Mouse (Mus musculus) midbrain, postnatal 0 days (tissue): Measurements from ENCODE around the gene Tgfb2. TPM values are rescaled to one million over a fixed set of nuclear protein-coding genes. Genes with fewer than 3 reads are reported as not detected.
A peak's percentile ranks its signal among the peaks of the same experiment; 100 is the strongest.

Experiments used
- ATAC-seq: fragments of 200-750 bp; cut with Nextera tagmentation; 2 replicates; pipeline ENCODE4 v1.8.0; 2017; ENCODE audit warnings: moderate number of reproducible peaks, mild to moderate bottlenecking, moderate TSS enrichment, moderate library complexity; ENCODE audit not compliant: low FRiP score
- DNase-seq: peaks from one replicate; pipeline ENCODE4 v3.0.0-alpha.2; 2015; ENCODE audit warnings: low spot score
- H3K27ac ChIP-seq: fragments of 300-500 bp; sonication (generic); 2 replicates; pipeline ENCODE4 v1.5.1; 2014; ENCODE audit warnings: low read depth, mild to moderate bottlenecking, low read length, mixed read lengths
- H3K27me3 ChIP-seq: fragments of 300-500 bp; sonication (generic); 2 replicates; pipeline ENCODE4 v1.6.1; 2014; ENCODE audit warnings: low read length, control low read depth, mixed read lengths; ENCODE audit not compliant: insufficient read depth
- H3K36me3 ChIP-seq: fragments of 300-500 bp; sonication (generic); 2 replicates; pipeline ENCODE4 v1.6.1; 2014; ENCODE audit warnings: low read length, control low read depth, mixed read lengths; ENCODE audit not compliant: insufficient read depth
- H3K4me1 ChIP-seq: fragments of 300-500 bp; sonication (generic); 2 replicates; pipeline ENCODE4 v1.6.1; 2014; ENCODE audit warnings: mild to moderate bottlenecking, control low read depth, antibody characterized with exemption, low read length, mixed read lengths; ENCODE audit not compliant: insufficient read depth
- H3K4me2 ChIP-seq: fragments of 300-500 bp; sonication (generic); 2 replicates; pipeline ENCODE4 v1.6.1; 2014; ENCODE audit warnings: low read depth, mild to moderate bottlenecking, low read length, mixed read lengths; ENCODE audit not compliant: poor library complexity, severe bottlenecking
- H3K4me3 ChIP-seq: fragments of 300-500 bp; sonication (generic); 2 replicates; pipeline ENCODE4 v1.5.1; 2014; ENCODE audit warnings: low read depth, mild to moderate bottlenecking, low read length, moderate library complexity
- H3K9ac ChIP-seq: fragments of 300-500 bp; sonication (generic); replicated peaks from 2 replicates; pipeline ENCODE4 v1.6.1; 2014; ENCODE audit warnings: mild to moderate bottlenecking, low read length, moderate library complexity, mixed read lengths; ENCODE audit not compliant: poor library complexity, severe bottlenecking
- H3K9me3 ChIP-seq: fragments of 300-500 bp; sonication (generic); 2 replicates; pipeline ENCODE4 v1.6.1; 2016; ENCODE audit warnings: low read length, control low read depth
- CTCF ChIP-seq: IDR thresholded peaks from 2 replicates; pipeline ENCODE4 v1.5.1; 2016; ENCODE audit warnings: antibody characterized with exemption, mild to moderate bottlenecking
- WGBS: fragments of 180-500 bp; shearing (Covaris S2); extraction: QIAGEN DNeasy Blood & Tissue Kit; methylation state at CpG from one replicate; pipeline ENCODE4 v1.1.7; 2014; 5-methylcytosine and 5-hydroxymethylcytosine counted together
- polyA plus RNA-seq: library from polyadenylated mRNA; unstranded; fragments of >200 nt; fragmentation: Nextera tagmentation; extraction: Ambion mirVana; gene quantifications from 2 replicates; pipeline ENCODE4 v1.2.1, GENCODE M21; 2015
- total RNA-seq: library from RNA; depleted of rRNA; stranded (reverse); fragments of >200 nt; gene quantifications from 2 replicates; pipeline ENCODE4 v1.2.3, GENCODE M21; 2014

The Tgfb2 gene
- total and polyA plus RNA-seq, 2 experiments from 2014 or later, result 19.8 to 22.9 TPM

DNA sequence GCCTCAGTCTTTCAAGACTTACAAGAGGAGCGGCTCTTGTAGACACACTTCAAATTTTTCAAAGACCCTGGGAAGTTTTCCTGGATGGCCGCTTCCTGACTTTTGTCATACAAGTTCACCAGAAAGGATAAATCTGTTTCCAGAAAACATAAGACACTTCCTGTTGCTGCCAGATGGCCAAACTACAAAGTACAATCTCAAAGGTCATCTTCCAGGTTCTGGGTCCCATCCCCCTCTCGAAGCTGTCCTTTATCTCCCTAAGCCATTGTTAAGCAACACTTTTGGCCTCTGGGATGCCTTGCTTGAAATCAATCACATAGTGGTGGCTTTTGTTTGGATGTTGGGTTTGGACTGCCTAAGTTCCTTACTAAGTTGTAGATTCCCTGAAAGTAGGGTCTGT, 21.7 kb downstream of the Tgfb2 start:
- H3K9ac ChIP-seq, result no peak overlapping the region
- no peak overlapping the region for H3K4me2 ChIP-seq
- no peaks in the 10 kb centered on the region for H3K9me3 ChIP-seq
- TF ChIP-seq CTCF, result no peak
- no peak for DNase-seq
- H3K4me3 ChIP-seq, result no peak overlapping the region
- no peaks in the 10 kb centered on the region for H3K36me3 ChIP-seq
- no peaks in the 10 kb centered on the region for H3K4me1 ChIP-seq
- 93% methylated on average over 3 of the region's 3 CpGs for WGBS
- no peak overlapping the region for H3K27ac ChIP-seq
- no peak for ATAC-seq
- H3K27me3 ChIP-seq, result no peaks in the 10 kb centered on the region

- H3K4me3 ChIP-seq, result no peak overlapping the region
- no peaks in the 10 kb centered on the region for H3K4me1 ChIP-seq
- no peak for ATAC-seq
- no peak overlapping the region for H3K4me2 ChIP-seq
- WGBS, result 37% methylated on average over 7 of the region's 7 CpGs
- no peak overlapping the region for H3K9ac ChIP-seq
- no peaks in the 10 kb centered on the region for H3K36me3 ChIP-seq
- no peaks in the 10 kb centered on the region for H3K27me3 ChIP-seq
- no peaks in the 10 kb centered on the region for H3K9me3 ChIP-seq
- DNase-seq, result peak; percentile 27
- TF ChIP-seq CTCF, result no peak
- H3K27ac ChIP-seq, result no peak overlapping the region
Measured at GRCm38 (mm10) chr1:186682606-186683005, 23.2 kb downstream of the Tgfb2 start.

DNA sequence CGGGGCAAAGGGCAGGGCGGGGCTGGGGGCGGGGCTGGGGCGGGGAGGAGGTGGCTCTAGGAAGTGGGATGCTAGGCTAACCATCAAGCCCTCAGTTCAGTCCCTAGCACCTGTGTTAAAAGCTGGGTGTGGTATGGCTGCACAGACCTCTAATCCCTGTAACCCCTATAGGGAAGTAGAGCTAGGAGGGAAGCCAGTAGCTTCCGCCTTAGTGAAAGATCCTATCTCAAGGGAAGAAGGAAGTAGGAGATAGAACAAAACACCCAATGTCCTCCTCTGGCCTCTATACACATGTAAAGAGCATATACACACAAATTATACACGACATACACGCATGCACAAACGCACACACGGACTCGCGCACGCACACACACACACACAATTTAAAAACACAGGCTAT, 28.2 kb downstream of the Tgfb2 start:
- DNase-seq (no peak), ATAC-seq (no peak)
- no peak overlapping the region for H3K9ac ChIP-seq
- H3K4me1 ChIP-seq, result no peaks in the 10 kb centered on the region
- 84% methylated on average over 12 of the region's 12 CpGs for WGBS
- H3K27me3 ChIP-seq, result no peaks in the 10 kb centered on the region
- H3K4me2 ChIP-seq, result no peak overlapping the region
- no peak overlapping the region for H3K27ac ChIP-seq
- H3K4me3 ChIP-seq, result no peak overlapping the region
- no peak for TF ChIP-seq CTCF
- H3K36me3 ChIP-seq, result no peaks in the 10 kb centered on the region
- H3K9me3 ChIP-seq, result no peaks in the 10 kb centered on the region

GRCm38 (mm10) chr1:186676199-186676598, 29.6 kb downstream of the Tgfb2 start:
- no peaks in the 10 kb centered on the region for H3K4me1 ChIP-seq
- no peak overlapping the region for H3K4me3 ChIP-seq
- H3K9me3 ChIP-seq, result no peaks in the 10 kb centered on the region
- no peak overlapping the region for H3K9ac ChIP-seq
- ATAC-seq (no peak), DNase-seq (no peak)
- H3K27ac ChIP-seq, result no peak overlapping the region
- no peaks in the 10 kb centered on the region for H3K27me3 ChIP-seq
- H3K4me2 ChIP-seq, result no peak overlapping the region
- H3K36me3 ChIP-seq, result no peaks in the 10 kb centered on the region
- 64% methylated on average over 5 of the region's 5 CpGs for WGBS
- no peak for TF ChIP-seq CTCF

GRCm38 (mm10) chr1:186675263-186675662, 30.5 kb downstream of the Tgfb2 start:
- no peaks in the 10 kb centered on the region for H3K27me3 ChIP-seq
- no peak for TF ChIP-seq CTCF
- H3K36me3 ChIP-seq, result no peaks in the 10 kb centered on the region
- H3K9ac ChIP-seq, result no peak overlapping the region
- 79% methylated on average over 6 of the region's 6 CpGs for WGBS
- H3K9me3 ChIP-seq, result no peaks in the 10 kb centered on the region
- no peak overlapping the region for H3K4me2 ChIP-seq
- H3K4me3 ChIP-seq, result no peak overlapping the region
- no peak for ATAC-seq
- no peak overlapping the region for H3K27ac ChIP-seq
- DNase-seq, result no peak
- H3K4me1 ChIP-seq, result no peaks in the 10 kb centered on the region

DNA sequence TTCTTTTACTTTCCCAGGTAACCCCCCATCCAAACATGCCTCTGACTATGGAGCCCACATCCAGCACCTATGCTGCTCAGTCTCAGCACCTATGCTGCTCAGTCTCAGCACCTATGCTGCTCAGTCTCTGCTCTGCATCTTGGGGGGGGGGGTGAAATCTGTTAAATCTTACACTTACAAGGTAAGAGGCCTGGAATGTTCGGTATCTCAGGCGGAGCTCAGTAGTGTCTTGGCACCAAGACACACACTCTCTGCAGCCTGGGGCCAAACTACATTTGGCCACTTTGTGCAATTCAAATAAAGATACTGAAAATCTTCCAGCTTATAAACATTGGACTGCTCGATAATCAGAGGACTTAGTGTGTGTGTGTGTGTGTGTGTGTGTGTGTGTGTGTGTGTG, 31.2 kb downstream of the Tgfb2 start:
- ATAC-seq (no peak), DNase-seq (no peak)
- no peaks in the 10 kb centered on the region for H3K36me3 ChIP-seq
- no peaks in the 10 kb centered on the region for H3K27me3 ChIP-seq
- no peaks in the 10 kb centered on the region for H3K9me3 ChIP-seq
- no peak overlapping the region for H3K4me3 ChIP-seq
- H3K4me2 ChIP-seq, result no peak overlapping the region
- WGBS, result 78% methylated on average over 3 of the region's 3 CpGs
- H3K9ac ChIP-seq, result no peak overlapping the region
- H3K4me1 ChIP-seq, result no peaks in the 10 kb centered on the region
- no peak overlapping the region for H3K27ac ChIP-seq
- no peak for TF ChIP-seq CTCF
